Mouse (Mus musculus) right cerebral cortex, postnatal 14 days (tissue): ENCODE measurements at regions not wholly inside any gene's neighbourhood (a gene's known extent, or its start where the extent isn't known, plus 50 kb on each side); places are given as distances from the start of the nearest gene placed in this dataset.

ENCODE experiments used
- DNase-seq: peaks from one replicate; pipeline ENCODE4 v3.0.0; 2022

- DNase-seq = no peak
Measured at GRCm38 (mm10) chr5:79966241-79966640, 1053.7 kb upstream of the Adgrl3 start.

GRCm38 (mm10) chr5:80005470-80005869 is 1014.5 kb upstream of the Adgrl3 start:
- DNase-seq = no peak

DNA sequence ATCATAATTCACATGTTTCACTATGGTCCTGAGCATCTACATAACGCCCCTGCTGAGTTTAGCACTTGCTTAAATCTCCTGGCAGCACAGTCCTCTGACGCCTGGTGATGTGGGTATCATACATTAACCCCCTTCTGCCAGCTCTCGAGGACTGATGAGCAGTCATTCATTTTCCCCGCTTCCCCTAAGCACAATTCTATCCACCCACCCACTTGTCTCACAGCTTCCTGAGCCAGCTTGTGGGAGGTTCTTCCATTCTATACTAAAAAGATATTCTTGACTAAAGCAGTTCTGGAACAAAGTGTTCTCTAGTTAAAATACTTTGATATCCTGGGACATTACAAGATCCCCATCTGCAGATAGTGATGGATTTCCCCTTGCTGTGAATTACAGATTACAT is 981.1 kb upstream of the Adgrl3 start:
- DNase-seq = peak; percentile 6

- DNase-seq = no peak
Measured at GRCm38 (mm10) chr5:80039431-80039830, 980.5 kb upstream of the Adgrl3 start.
